Mouse (Mus musculus) layer of hippocampus, postnatal 36 days (tissue): ENCODE data around the gene Prmt9. TPM values are rescaled to one million over a fixed set of nuclear protein-coding genes. Genes with fewer than 3 reads are reported as not detected.

Experiments
- DNase-seq, 2 experiments: peaks; one replicate each; pipeline ENCODE4 v3.0.0; 2022
- total RNA-seq, 2 experiments: library from RNA; stranded (reverse); gene quantifications; 2 replicates each; pipeline ENCODE4 v1.2.3; 2021

The Prmt9 gene
- total RNA-seq, 2 experiments from 2014 or later = 19.3 to 19.9 TPM

- no peak for DNase-seq
Observed at GRCm38 (mm10) chr8:77534358-77534992, 14.7 kb upstream of the Prmt9 start.

GRCm38 (mm10) chr8:77535026-77535595 lies 14.1 kb upstream of the Prmt9 start:
- peak in 1 of 2 experiments; percentile 38 for DNase-seq

GRCm38 (mm10) chr8:77536821-77537220 lies 12.4 kb upstream of the Prmt9 start:
- no peak for DNase-seq

GRCm38 (mm10) chr8:77538256-77538655 lies 10.9 kb upstream of the Prmt9 start:
- DNase-seq = no peak

- no peak for DNase-seq
Observed at GRCm38 (mm10) chr8:77543152-77543777, 5.9 kb upstream of the Prmt9 start.

- DNase-seq = no peak
Observed at GRCm38 (mm10) chr8:77544428-77544827, 4.8 kb upstream of the Prmt9 start.

- DNase-seq = no peak
Observed at GRCm38 (mm10) chr8:77545616-77546015, 3.6 kb upstream of the Prmt9 start.

GRCm38 (mm10) chr8:77549881-77550580 lies 834 bp downstream of the Prmt9 start:
- no peak for DNase-seq

- no peak for DNase-seq
Observed at GRCm38 (mm10) chr8:77552491-77552890, 3.3 kb downstream of the Prmt9 start.

GRCm38 (mm10) chr8:77561441-77561840 lies 12.2 kb downstream of the Prmt9 start:
- DNase-seq = no peak

- DNase-seq = no peak
Observed at GRCm38 (mm10) chr8:77574229-77574628, 25.0 kb downstream of the Prmt9 start.

GRCm38 (mm10) chr8:77577674-77578073 lies 28.5 kb downstream of the Prmt9 start:
- no peak for DNase-seq

GRCm38 (mm10) chr8:77584174-77584573 lies 35.0 kb downstream of the Prmt9 start:
- DNase-seq = no peak

GRCm38 (mm10) chr8:77609621-77610020 lies 60.4 kb downstream of the Prmt9 start:
- DNase-seq = no peak

GRCm38 (mm10) chr8:77610374-77610969 lies 61.3 kb downstream of the Prmt9 start, which contains the start of gene Tmem184c:
Gene Tmem184c, minus strand, starts transcription at chr8:77610698.
- peak; percentile 98 for DNase-seq

GRCm38 (mm10) chr8:77617916-77618315 lies 68.7 kb downstream of the Prmt9 start:
- DNase-seq = peak in 1 of 2 experiments; percentile 10

GRCm38 (mm10) chr8:77623677-77624209 lies 74.5 kb downstream of the Prmt9 start:
- DNase-seq = no peak

GRCm38 (mm10) chr8:77629858-77630537 lies 80.8 kb downstream of the Prmt9 start:
- peak; percentile 76 to 83 for DNase-seq

- DNase-seq = no peak
Observed at GRCm38 (mm10) chr8:77630691-77631090, 81.5 kb downstream of the Prmt9 start.
